Mouse (Mus musculus): ENCODE measurements around the gene Tbc1d12.

DNA sequence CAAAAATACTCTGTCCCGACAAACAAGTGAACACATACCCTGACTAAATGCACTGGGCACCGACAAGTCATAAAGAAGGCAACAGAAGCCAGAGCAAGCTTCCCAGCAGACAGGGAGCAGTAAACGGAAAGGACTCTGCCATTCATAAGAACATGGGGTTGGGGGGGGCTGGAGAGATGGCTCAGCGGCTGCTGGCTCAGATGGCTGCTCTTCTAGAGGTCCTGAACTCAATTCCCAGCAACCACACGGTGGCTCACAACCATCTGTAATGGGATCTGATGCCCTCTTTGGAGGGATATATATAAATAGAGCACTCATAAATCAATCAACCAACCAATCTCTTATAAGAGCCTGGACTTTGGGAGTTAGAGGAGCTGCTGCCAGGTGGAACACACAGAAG is 39.8 kb upstream of the Tbc1d12 start:
- TF ChIP-seq ZC3H11A (IDR thresholded peaks at IDR 0.05; ENCODE audit: low read depth, low read length) (no peak), MXI1 (IDR thresholded peaks at IDR 0.05; ENCODE audit: low read depth, low read length) (no peak), ZNF384 (IDR thresholded peaks at IDR 0.05; ENCODE audit: low read depth, low read length) (no peak), TCF12 (IDR thresholded peaks at IDR 0.05; ENCODE audit: low read depth, low read length) (no peak), EP300 (IDR thresholded peaks at IDR 0.05; ENCODE audit: low read length) (no peak), SMC3 (IDR thresholded peaks at IDR 0.05; ENCODE audit: low read depth, low read length) (no peak), KAT2A (IDR thresholded peaks at IDR 0.05; ENCODE audit: insufficient replicate concordance, low read length) (no peak)
